Mouse (Mus musculus) heart, postnatal 0 days (tissue): ENCODE measurements around the gene Hilpda. TPM values are rescaled to one million over a fixed set of nuclear protein-coding genes. Genes with fewer than 3 reads are reported as not detected.
A peak's percentile ranks its signal among the peaks of the same experiment; 100 is the strongest.

ENCODE experiments used
- ATAC-seq: fragments of 200-750 bp; cut with Nextera tagmentation; 2 replicates; pipeline ENCODE4 v1.8.0; 2017; ENCODE audit warnings: low read depth, moderate number of reproducible peaks, moderate library complexity; ENCODE audit not compliant: insufficient read depth
- DNase-seq: peaks from one replicate; pipeline ENCODE4 v3.0.0-alpha.2; 2016; ENCODE audit warnings: low spot score
- H3K27ac ChIP-seq: fragments of 300-500 bp; sonication (generic); 2 replicates; pipeline ENCODE4 v1.5.1; 2014; ENCODE audit warnings: low read depth, mild to moderate bottlenecking
- H3K27me3 ChIP-seq: fragments of 300-500 bp; sonication (generic); 2 replicates; pipeline ENCODE4 v1.6.1; 2014; ENCODE audit warnings: low read length, mixed read lengths; ENCODE audit not compliant: control insufficient read depth, insufficient read depth
- H3K36me3 ChIP-seq: fragments of 300-500 bp; sonication (generic); replicated peaks from 2 replicates; pipeline ENCODE4 v1.6.1; 2014; ENCODE audit warnings: low read length, mixed read lengths; ENCODE audit not compliant: control insufficient read depth, insufficient read depth
- H3K4me1 ChIP-seq: fragments of 300-500 bp; sonication (generic); 2 replicates; pipeline ENCODE4 v1.6.1; 2014; ENCODE audit warnings: antibody characterized with exemption; ENCODE audit not compliant: control insufficient read depth, insufficient read depth
- H3K4me2 ChIP-seq: fragments of 300-500 bp; sonication (generic); 2 replicates; pipeline ENCODE4 v1.6.1; 2014; ENCODE audit warnings: low read depth, mild to moderate bottlenecking, low read length, moderate library complexity
- H3K4me3 ChIP-seq: fragments of 300-500 bp; sonication (generic); 2 replicates; pipeline ENCODE4 v1.5.1; 2014; ENCODE audit warnings: low read depth, low read length
- H3K9ac ChIP-seq: fragments of 300-500 bp; sonication (generic); replicated peaks from 2 replicates; pipeline ENCODE4 v1.6.1; 2014; ENCODE audit warnings: low read depth, low read length, mixed read lengths
- H3K9me3 ChIP-seq: fragments of 300-500 bp; sonication (generic); replicated peaks from 2 replicates; pipeline ENCODE4 v1.6.1; 2016; ENCODE audit warnings: low read length; ENCODE audit not compliant: control insufficient read depth
- CTCF ChIP-seq: IDR thresholded peaks from 2 replicates; pipeline ENCODE4 v1.5.1; 2016; ENCODE audit warnings: antibody characterized with exemption, control low read depth, low read depth
- EP300 ChIP-seq: IDR thresholded peaks from 2 replicates; pipeline ENCODE4 v1.6.1; 2016; ENCODE audit warnings: antibody characterized with exemption, low read depth
- WGBS: fragments of 180-500 bp; shearing (Covaris S2); extraction: QIAGEN DNeasy Blood & Tissue Kit; methylation state at CpG from one replicate; pipeline ENCODE4 v1.1.7; 2014; 5-methylcytosine and 5-hydroxymethylcytosine counted together
- polyA plus RNA-seq: library from polyadenylated mRNA; unstranded; fragments of >200 nt; fragmentation: Nextera tagmentation; extraction: Ambion mirVana; gene quantifications from 2 replicates; pipeline ENCODE4 v1.2.1, GENCODE M21; 2015
- total RNA-seq: library from RNA; depleted of rRNA; stranded (reverse); fragments of >200 nt; gene quantifications from 2 replicates; pipeline ENCODE4 v1.2.3, GENCODE M21; 2014; ENCODE audit warnings: low replicate concordance

Hilpda gene
- total and polyA plus RNA-seq, 2 experiments from 2014 or later, result 23.8 to 42.1 TPM

- Histone ChIP-seq H3K4me3 (no peak overlapping the region), H3K9me3 (no peaks in the 10 kb centered on the region), H3K36me3 (no peaks in the 10 kb centered on the region), H3K27ac (no peak overlapping the region), H3K4me2 (no peak overlapping the region), H3K4me1 (no peaks in the 10 kb centered on the region), H3K27me3 (no peaks in the 10 kb centered on the region), H3K9ac (no peak overlapping the region)
- DNase-seq (no peak), ATAC-seq (no peak)
- TF ChIP-seq CTCF (no peak), EP300 (no peak)
- WGBS, result 63% methylated on average over 3 of the region's 3 CpGs
Measured at GRCm38 (mm10) chr6:29233710-29234109, 38.6 kb upstream of the Hilpda start.

- TF ChIP-seq CTCF (peak; percentile 62), EP300 (no peak)
- Histone ChIP-seq H3K9ac (no peak overlapping the region), H3K4me2 (no peak overlapping the region), H3K4me3 (no peak overlapping the region), H3K9me3 (no peaks in the 10 kb centered on the region), H3K4me1 (no peaks in the 10 kb centered on the region), H3K27me3 (no peaks in the 10 kb centered on the region), H3K27ac (no peak overlapping the region), H3K36me3 (no peaks in the 10 kb centered on the region)
- DNase-seq (no peak), ATAC-seq (no peak)
- 40% methylated on average over 8 of the region's 8 CpGs for WGBS
Measured at GRCm38 (mm10) chr6:29234272-29234671, 38.0 kb upstream of the Hilpda start.

- no peaks in the 10 kb centered on the region for H3K36me3 ChIP-seq
- no peak overlapping the region for H3K4me2 ChIP-seq
- ATAC-seq (peak; percentile 53), DNase-seq (peak; percentile 30)
- no peaks in the 10 kb centered on the region for H3K4me1 ChIP-seq
- H3K4me3 ChIP-seq, result no peak overlapping the region
- no peaks in the 10 kb centered on the region for H3K9me3 ChIP-seq
- H3K27me3 ChIP-seq, result no peaks in the 10 kb centered on the region
- no peak for TF ChIP-seq EP300
- TF ChIP-seq CTCF, result peak; percentile 66
- no peak overlapping the region for H3K9ac ChIP-seq
- WGBS, result 25% methylated on average over 2 of the region's 2 CpGs
- H3K27ac ChIP-seq, result no peak overlapping the region
Measured at GRCm38 (mm10) chr6:29240806-29241205, 31.5 kb upstream of the Hilpda start.

DNA sequence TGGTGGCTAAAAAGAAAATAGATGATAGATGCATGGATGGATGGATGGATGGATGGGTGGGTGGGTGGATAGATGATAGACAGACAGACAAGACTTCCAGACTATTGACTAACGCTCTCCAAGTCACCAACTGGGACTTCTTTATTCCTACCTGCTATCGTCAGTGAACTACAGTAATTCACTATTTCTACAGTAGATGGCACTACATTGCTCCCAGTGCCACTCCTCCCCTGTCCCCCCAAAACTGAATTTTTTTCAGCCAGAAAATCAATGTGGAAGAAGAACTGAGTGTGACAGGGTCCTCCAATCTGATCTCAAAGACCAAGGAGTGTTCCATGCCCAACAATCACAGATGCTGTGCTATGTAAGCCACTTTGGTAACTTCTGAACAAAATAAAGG, 30.6 kb upstream of the Hilpda start:
- Histone ChIP-seq H3K9me3 (no peaks in the 10 kb centered on the region), H3K27me3 (no peaks in the 10 kb centered on the region), H3K4me2 (no peak overlapping the region), H3K36me3 (no peaks in the 10 kb centered on the region), H3K27ac (no peak overlapping the region), H3K4me3 (no peak overlapping the region), H3K4me1 (no peaks in the 10 kb centered on the region), H3K9ac (no peak overlapping the region)
- ATAC-seq, result no peak
- TF ChIP-seq EP300 (no peak), CTCF (peak; percentile 28; the same call in 1 of the 2 replicates)
- no peak for DNase-seq
- WGBS, result 60% methylated on average over 2 of the region's 2 CpGs

DNA sequence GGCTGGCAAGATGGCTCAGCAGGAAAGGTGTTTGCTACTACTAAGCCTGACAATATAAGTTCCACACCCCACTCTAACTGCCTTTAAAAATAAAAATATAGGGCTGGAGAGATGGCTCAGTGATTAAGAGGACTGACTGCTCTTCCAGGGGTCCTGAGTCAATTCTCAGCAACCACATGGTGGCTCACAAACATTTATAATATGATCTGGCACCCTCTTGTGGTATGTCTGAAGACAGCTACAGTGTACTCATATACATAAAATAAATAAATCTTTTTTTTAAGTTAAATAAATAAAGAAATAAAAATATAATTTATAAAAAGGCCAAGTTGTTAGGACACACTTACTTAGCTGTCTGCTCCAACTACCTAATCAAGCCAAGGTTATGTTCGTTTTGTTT, 30.0 kb upstream of the Hilpda start:
- peak; percentile 26; the same call in 1 of the 2 replicates for TF ChIP-seq CTCF
- TF ChIP-seq EP300, result no peak
- no peaks in the 10 kb centered on the region for H3K9me3 ChIP-seq
- DNase-seq, result no peak
- H3K27me3 ChIP-seq, result no peaks in the 10 kb centered on the region
- ATAC-seq, result no peak
- H3K4me3 ChIP-seq, result no peak overlapping the region
- no peaks in the 10 kb centered on the region for H3K4me1 ChIP-seq
- no peak overlapping the region for H3K9ac ChIP-seq
- 59% methylated on average over 1 of the region's 1 CpGs for WGBS
- H3K4me2 ChIP-seq, result no peak overlapping the region
- H3K36me3 ChIP-seq, result no peaks in the 10 kb centered on the region
- no peak overlapping the region for H3K27ac ChIP-seq
